Mouse (Mus musculus) limb, embryonic 11.5 days (tissue): ENCODE data around the gene Pkhd1. TPM values are rescaled to one million over a fixed set of nuclear protein-coding genes. Genes with fewer than 3 reads are reported as not detected.
A peak's percentile ranks its signal among the peaks of the same experiment; 100 is the strongest.
"Not testable (repeated sequence)": the region's sequence is repeated elsewhere in the genome, so short reads cannot be mapped to it uniquely, and the experiment has no call there.

ENCODE experiments used
- ATAC-seq: fragments of 200-750 bp; cut with Nextera tagmentation; 2 replicates; pipeline ENCODE4 v1.8.0; 2017; ENCODE audit warnings: low read depth; ENCODE audit not compliant: insufficient number of reproducible peaks, low FRiP score, low TSS enrichment
- DNase-seq: peaks from one replicate; pipeline ENCODE4 v3.0.0-alpha.2; 2015; ENCODE audit warnings: low spot score
- H3K27ac ChIP-seq: fragments of 300-500 bp; sonication (generic); replicated peaks from 2 replicates; pipeline ENCODE4 v1.5.1; 2014; ENCODE audit warnings: low read depth, mild to moderate bottlenecking, low read length
- H3K27me3 ChIP-seq: fragments of 300-500 bp; sonication (generic); 2 replicates; pipeline ENCODE4 v1.6.1; 2014; ENCODE audit warnings: mild to moderate bottlenecking, low read length, mixed read lengths; ENCODE audit not compliant: control insufficient read depth, insufficient read depth
- H3K36me3 ChIP-seq: fragments of 300-500 bp; sonication (generic); 2 replicates; pipeline ENCODE4 v1.6.1; 2014; ENCODE audit warnings: mild to moderate bottlenecking, low read length, moderate library complexity, mixed read lengths; ENCODE audit not compliant: control insufficient read depth, insufficient read depth
- H3K4me1 ChIP-seq: fragments of 300-500 bp; sonication (generic); 2 replicates; pipeline ENCODE4 v1.6.1; 2014; ENCODE audit warnings: low read length, mixed read lengths; ENCODE audit not compliant: control insufficient read depth, insufficient read depth
- H3K4me2 ChIP-seq: fragments of 300-500 bp; sonication (generic); 2 replicates; pipeline ENCODE4 v1.6.1; 2014; ENCODE audit warnings: low read depth, mild to moderate bottlenecking, moderate library complexity; ENCODE audit not compliant: severe bottlenecking
- H3K4me3 ChIP-seq: fragments of 300-500 bp; sonication (generic); 2 replicates; pipeline ENCODE4 v1.5.1; 2014; ENCODE audit warnings: low read depth, low read length
- H3K9ac ChIP-seq: fragments of 300-500 bp; sonication (generic); 2 replicates; pipeline ENCODE4 v1.6.1; 2014; ENCODE audit warnings: mild to moderate bottlenecking, low read length
- H3K9me3 ChIP-seq: fragments of 300-500 bp; sonication (generic); 2 replicates; pipeline ENCODE4 v1.6.1; 2016; ENCODE audit warnings: low read length; ENCODE audit not compliant: control insufficient read depth
- WGBS: fragments of 180-500 bp; shearing (Covaris S2); extraction: QIAGEN DNeasy Blood & Tissue Kit; methylation state at CpG from one replicate; pipeline ENCODE4 v1.1.7; 2014; 5-methylcytosine and 5-hydroxymethylcytosine counted together
- polyA plus RNA-seq: library from polyadenylated mRNA; unstranded; fragments of >200 nt; fragmentation: Nextera tagmentation; extraction: Ambion mirVana; gene quantifications from 2 replicates; pipeline ENCODE4 v1.2.1, GENCODE M21; 2014

The Pkhd1 gene
- polyA plus RNA-seq, 1 experiment from 2014 or later, result not detected

- Histone ChIP-seq H3K4me3 (no peak overlapping the region), H3K9me3 (no peaks in the 10 kb centered on the region), H3K27ac (no peak overlapping the region), H3K27me3 (no peaks in the 10 kb centered on the region), H3K4me1 (no peaks in the 10 kb centered on the region), H3K36me3 (no peaks in the 10 kb centered on the region), H3K9ac (no peak overlapping the region), H3K4me2 (no peak overlapping the region)
- 80% methylated on average over 8 of the region's 8 CpGs for WGBS
- ATAC-seq, result no peak
- DNase-seq, result no peak
Measured at GRCm38 (mm10) chr1:20180157-20180556, 437.7 kb downstream of the Pkhd1 start.

DNA sequence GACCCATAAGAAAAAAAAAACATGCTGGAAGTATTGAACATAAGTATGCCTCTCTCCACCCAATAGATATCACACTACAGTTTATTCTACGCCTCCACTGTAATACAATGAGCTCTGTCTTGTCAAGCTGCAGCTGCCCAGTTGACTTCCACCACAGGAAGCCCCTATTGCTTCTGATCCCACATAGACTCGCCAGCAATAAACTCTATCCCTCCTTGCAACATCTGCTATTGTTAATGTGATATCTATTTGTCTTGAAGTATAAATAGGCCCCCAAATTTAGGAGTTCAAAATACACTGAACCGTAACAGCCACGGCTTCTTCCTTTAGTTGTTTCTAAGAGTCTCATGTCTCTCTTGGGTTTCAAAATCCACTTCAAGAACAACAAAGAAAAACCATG lies 446.7 kb downstream of the Pkhd1 start:
- Histone ChIP-seq H3K27me3 (no peaks in the 10 kb centered on the region), H3K9ac (no peak overlapping the region), H3K9me3 (no peaks in the 10 kb centered on the region), H3K27ac (no peak overlapping the region), H3K36me3 (no peaks in the 10 kb centered on the region), H3K4me3 (no peak overlapping the region), H3K4me1 (no peaks in the 10 kb centered on the region), H3K4me2 (no peak overlapping the region)
- DNase-seq (no peak), ATAC-seq (no peak)
- 86% methylated on average over 4 of the region's 4 CpGs for WGBS

DNA sequence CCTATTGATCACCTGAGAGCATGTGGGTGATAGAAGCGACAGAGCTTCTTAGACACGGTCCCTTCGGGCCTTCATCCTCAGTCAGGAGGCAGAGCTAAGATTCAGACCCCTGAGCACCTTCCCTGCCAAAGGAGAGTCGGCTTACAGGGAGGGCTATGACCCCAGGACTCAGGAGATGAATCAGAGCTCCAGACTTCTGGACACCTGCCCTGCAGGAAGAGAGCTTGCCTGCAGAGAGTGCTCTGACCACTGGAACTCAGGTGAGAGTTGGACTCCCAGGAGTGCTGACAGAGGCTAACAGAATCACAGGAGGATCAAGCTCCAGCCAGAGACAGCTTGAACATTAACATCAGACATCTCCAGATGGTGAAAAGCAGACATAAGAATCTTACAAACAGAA lies 467.2 kb downstream of the Pkhd1 start:
- H3K9ac ChIP-seq, ATAC-seq, H3K4me1 ChIP-seq, H3K9me3 ChIP-seq, H3K4me3 ChIP-seq, H3K27ac ChIP-seq, H3K36me3 ChIP-seq, H3K27me3 ChIP-seq, DNase-seq, H3K4me2 ChIP-seq: not testable (repeated sequence)
- WGBS, result 91% methylated on average over 4 of the region's 4 CpGs

DNA sequence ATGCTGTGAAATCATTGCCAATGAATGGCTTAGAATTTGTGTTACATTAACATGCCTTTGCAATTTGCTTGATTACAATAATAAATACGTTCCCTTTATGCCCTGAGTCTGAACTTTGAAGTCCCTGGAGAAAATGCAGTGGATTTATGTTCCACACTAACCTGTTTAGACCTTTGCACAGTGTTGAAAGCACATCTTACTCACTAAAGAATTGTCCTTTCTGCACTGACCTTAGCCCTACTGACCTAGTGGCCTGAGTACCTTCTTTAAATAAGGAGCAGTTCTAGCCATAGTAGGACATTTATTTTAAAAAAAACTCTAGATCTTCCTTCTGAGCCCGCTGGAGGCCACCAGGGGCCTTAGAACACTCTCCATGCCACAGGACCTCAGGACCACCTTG lies 467.8 kb downstream of the Pkhd1 start:
- ATAC-seq (no peak), DNase-seq (no peak)
- no peak overlapping the region for H3K4me2 ChIP-seq
- H3K9ac ChIP-seq, result no peak overlapping the region
- H3K36me3 ChIP-seq, result no peaks in the 10 kb centered on the region
- no peaks in the 10 kb centered on the region for H3K4me1 ChIP-seq
- H3K27me3 ChIP-seq, result no peaks in the 10 kb centered on the region
- 59% methylated on average over 2 of the region's 2 CpGs for WGBS
- H3K9me3 ChIP-seq, result no peaks in the 10 kb centered on the region
- no peak overlapping the region for H3K27ac ChIP-seq
- H3K4me3 ChIP-seq, result no peak overlapping the region

DNA sequence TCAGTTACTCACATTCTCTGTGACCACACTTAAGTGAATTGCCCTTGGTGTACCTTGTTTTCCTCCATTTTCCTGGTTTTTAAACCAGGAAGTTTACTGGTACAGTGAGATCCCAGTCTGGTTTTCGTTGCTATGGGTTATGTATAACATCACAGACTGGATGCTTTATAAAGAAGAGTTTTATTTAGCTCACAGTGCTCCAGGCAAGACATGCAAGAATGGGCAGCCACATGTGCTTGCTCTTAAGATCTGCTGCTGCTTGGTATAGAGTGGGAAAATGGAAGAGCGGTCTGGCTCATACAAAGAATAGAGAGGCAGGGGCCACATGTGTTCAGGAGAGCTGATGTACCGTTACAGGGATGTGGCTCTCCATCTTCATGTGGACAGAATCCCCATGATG lies 481.7 kb downstream of the Pkhd1 start:
- H3K36me3 ChIP-seq, result no peaks in the 10 kb centered on the region
- no peaks in the 10 kb centered on the region for H3K27me3 ChIP-seq
- peaks cover 5% of the 10 kb centered on the region; the same call in 1 of the 2 replicates for H3K4me1 ChIP-seq
- H3K9me3 ChIP-seq, result no peaks in the 10 kb centered on the region
- H3K9ac ChIP-seq, result no peak overlapping the region
- WGBS, result 74% methylated on average over 3 of the region's 3 CpGs
- no peak overlapping the region for H3K4me3 ChIP-seq
- H3K4me2 ChIP-seq, result no peak overlapping the region
- H3K27ac ChIP-seq, result no peak overlapping the region
- DNase-seq, result no peak
- ATAC-seq, result no peak

- DNase-seq, result peak; percentile 41
- H3K4me2 ChIP-seq, result no peak overlapping the region
- H3K36me3 ChIP-seq, result no peaks in the 10 kb centered on the region
- 10% methylated on average over 4 of the region's 4 CpGs for WGBS
- no peak overlapping the region for H3K27ac ChIP-seq
- peak; percentile 61 for ATAC-seq
- no peak overlapping the region for H3K4me3 ChIP-seq
- no peak overlapping the region for H3K9ac ChIP-seq
- peaks cover 5% of the 10 kb centered on the region; the same call in 1 of the 2 replicates for H3K4me1 ChIP-seq
- H3K9me3 ChIP-seq, result no peaks in the 10 kb centered on the region
- H3K27me3 ChIP-seq, result no peaks in the 10 kb centered on the region
Measured at GRCm38 (mm10) chr1:20135065-20135618, 482.7 kb downstream of the Pkhd1 start.

- no peak overlapping the region for H3K4me3 ChIP-seq
- H3K4me2 ChIP-seq, result no peak overlapping the region
- H3K27ac ChIP-seq, result no peak overlapping the region
- H3K4me1 ChIP-seq, result peaks cover 5% of the 10 kb centered on the region; the same call in 1 of the 2 replicates
- 86% methylated on average over 4 of the region's 4 CpGs for WGBS
- H3K27me3 ChIP-seq, result no peaks in the 10 kb centered on the region
- H3K9me3 ChIP-seq, result no peaks in the 10 kb centered on the region
- no peaks in the 10 kb centered on the region for H3K36me3 ChIP-seq
- no peak overlapping the region for H3K9ac ChIP-seq
- DNase-seq (no peak), ATAC-seq (no peak)
Measured at GRCm38 (mm10) chr1:20133636-20134035, 484.2 kb downstream of the Pkhd1 start.

- Histone ChIP-seq H3K4me1 (peaks cover 5% of the 10 kb centered on the region; the same call in 1 of the 2 replicates), H3K9ac (no peak overlapping the region), H3K4me2 (no peak overlapping the region), H3K27ac (no peak overlapping the region), H3K4me3 (no peak overlapping the region), H3K27me3 (no peaks in the 10 kb centered on the region), H3K36me3 (no peaks in the 10 kb centered on the region), H3K9me3 (no peaks in the 10 kb centered on the region)
- DNase-seq (no peak), ATAC-seq (no peak)
- WGBS, result 53% methylated on average over 6 of the region's 6 CpGs
Measured at GRCm38 (mm10) chr1:20131786-20132596, 485.9 kb downstream of the Pkhd1 start.
